Mouse (Mus musculus) gastrocnemius, postnatal 4 days (tissue): ENCODE measurements around the gene Pex3. TPM values are rescaled to one million over a fixed set of nuclear protein-coding genes. Genes with fewer than 3 reads are reported as not detected.
"Not testable (repeated sequence)": the region's sequence is repeated elsewhere in the genome, so short reads cannot be mapped to it uniquely, and the experiment has no call there.

Experiments used
- DNase-seq, 2 experiments: peaks; one replicate each; pipeline ENCODE4 v3.0.0; 2021 to 2022; ENCODE audit warnings: low spot score in 2 of 2, mixed read lengths in 2 of 2
- total RNA-seq, 2 experiments: library from RNA; stranded (reverse); gene quantifications; 2 replicates each; pipeline ENCODE4 v1.2.3; 2021

The Pex3 gene
- total RNA-seq, 2 experiments from 2014 or later = 18.0 to 23.0 TPM

- no peak for DNase-seq
These were observed 13.1 kb downstream of the Pex3 start for GRCm38 (mm10) chr10:13539769-13540333.

GRCm38 (mm10) chr10:13536706-13537105 is 16.2 kb downstream of the Pex3 start:
- no peak for DNase-seq

GRCm38 (mm10) chr10:13534751-13535150 is 18.2 kb downstream of the Pex3 start:
- no peak for DNase-seq

- no peak for DNase-seq
These were observed 24.8 kb downstream of the Pex3 start for GRCm38 (mm10) chr10:13528155-13528554.

- no peak for DNase-seq
These were observed 31.1 kb downstream of the Pex3 start for GRCm38 (mm10) chr10:13521857-13522256.

- DNase-seq = no peak
These were observed 50.6 kb downstream of the Pex3 start for GRCm38 (mm10) chr10:13502371-13502770.

GRCm38 (mm10) chr10:13501533-13501932 is 51.4 kb downstream of the Pex3 start:
- DNase-seq = not testable (repeated sequence)

- peak; percentile 77 to 85 for DNase-seq
These were observed 51.9 kb downstream of the Pex3 start for GRCm38 (mm10) chr10:13500938-13501496.

GRCm38 (mm10) chr10:13500473-13500872 is 52.5 kb downstream of the Pex3 start:
- no peak for DNase-seq

GRCm38 (mm10) chr10:13499331-13499730 is 53.6 kb downstream of the Pex3 start, which contains the start of gene Fuca2:
Gene Fuca2 (plus strand): TSS chr10:13499540.
- no peak for DNase-seq

- DNase-seq = no peak
These were observed 56.6 kb downstream of the Pex3 start for GRCm38 (mm10) chr10:13496315-13496714.

- no peak for DNase-seq
These were observed 58.8 kb downstream of the Pex3 start for GRCm38 (mm10) chr10:13493978-13494686.

- no peak for DNase-seq
These were observed 63.3 kb downstream of the Pex3 start for GRCm38 (mm10) chr10:13489671-13490070.

GRCm38 (mm10) chr10:13485958-13486357 is 67.0 kb downstream of the Pex3 start:
- no peak for DNase-seq

GRCm38 (mm10) chr10:13479341-13479740 is 73.6 kb downstream of the Pex3 start:
- DNase-seq = no peak

- DNase-seq = no peak
These were observed 77.8 kb downstream of the Pex3 start for GRCm38 (mm10) chr10:13475121-13475520.

- no peak for DNase-seq
These were observed 78.4 kb downstream of the Pex3 start for GRCm38 (mm10) chr10:13474568-13474955.

Other genes with a start within 250 kb of the Pex3 start
- gene Phactr2, start 78.7 kb downstream of the Pex3 start, total RNA-seq = 10 to 100 TPM; 75.0 to 78.7 TPM
- 10 to 100 TPM; 24.4 to 26.4 TPM for gene Fuca2, start 53.6 kb downstream of the Pex3 start, total RNA-seq
- gene Adat2, start 248 bp downstream of the Pex3 start, total RNA-seq = 1 to 10 TPM; 5.1 to 5.7 TPM